Mouse (Mus musculus): Measurements from ENCODE around the gene Rest.
A peak's percentile ranks its signal among the peaks of the same experiment; 100 is the strongest.

Rest gene

GRCm38 (mm10) chr5:77309051-77309906 is 44.0 kb downstream of the Rest start:
- no peak for DNase-seq (ENCODE audit: low read depth, low spot score)

GRCm38 (mm10) chr5:77309924-77310772 is 44.9 kb downstream of the Rest start, which contains the start of the genes Noa1 and Polr2b:
TSS of gene Noa1 (minus strand) at chr5:77310084.
TSS of gene Polr2b (plus strand) at chr5:77310147.
- peak; percentile 97 for DNase-seq (ENCODE audit: low read depth, low spot score)

DNA sequence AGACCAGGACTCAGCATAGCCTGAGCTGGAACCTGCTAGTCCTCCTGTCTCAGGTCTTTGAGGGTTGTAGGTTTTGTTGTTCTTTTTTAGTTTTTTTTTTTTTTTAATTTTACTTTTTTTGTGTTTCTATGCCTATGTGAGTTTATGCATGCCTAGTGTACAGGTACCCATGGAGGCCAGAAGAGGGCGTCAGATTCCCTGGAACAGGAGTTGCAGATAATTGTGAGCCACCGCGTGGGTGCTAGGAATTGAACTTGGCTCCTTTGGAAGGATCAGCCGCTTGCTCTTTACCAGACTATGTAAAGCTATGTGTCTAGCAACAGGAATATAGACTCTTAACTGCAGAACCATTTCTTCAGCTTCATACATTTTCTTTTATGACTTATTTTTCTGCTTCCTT is 48.9 kb downstream of the Rest start:
- no peak for DNase-seq (ENCODE audit: low read depth, low spot score)

DNA sequence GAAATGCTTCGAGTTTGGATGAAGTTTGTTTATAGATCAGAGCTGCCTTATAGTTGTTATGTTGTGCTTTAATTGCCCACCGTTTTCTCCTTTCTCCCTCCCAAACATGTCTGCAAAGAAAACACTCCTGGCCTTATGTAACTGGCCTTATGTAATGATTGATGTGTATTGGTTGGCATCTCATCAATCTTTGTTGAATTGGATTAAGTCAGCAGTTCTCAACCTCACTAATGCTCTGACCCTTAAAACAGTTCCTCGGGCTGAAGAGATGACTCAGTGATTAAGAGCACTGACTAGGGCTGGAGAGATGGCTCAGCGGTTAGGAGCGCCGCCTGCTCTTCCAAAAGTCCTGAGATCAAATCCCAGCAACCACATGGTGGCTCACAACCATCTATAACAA is 49.7 kb downstream of the Rest start:
- DNase-seq (ENCODE audit: low read depth, low spot score) = no peak

DNA sequence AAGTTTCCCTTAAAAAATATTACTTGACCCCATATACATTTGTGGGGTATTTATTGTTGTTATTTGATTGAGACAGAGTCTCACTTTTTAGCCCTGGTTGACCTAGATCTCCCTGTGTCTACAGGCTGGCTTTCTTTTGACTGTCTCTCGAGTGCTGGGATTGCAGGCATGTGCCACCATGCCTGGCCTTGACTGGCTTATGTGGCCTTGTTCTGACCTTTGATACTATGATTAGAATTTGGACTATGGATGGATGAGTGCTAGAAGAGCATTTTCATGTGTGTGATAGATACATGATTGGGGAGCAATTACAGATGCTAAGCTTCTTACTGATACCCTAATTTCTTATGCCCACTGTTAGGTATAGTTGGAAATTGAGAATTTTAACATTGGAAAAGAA is 59.6 kb downstream of the Rest start:
- DNase-seq (ENCODE audit: low read depth, low spot score) = no peak

DNA sequence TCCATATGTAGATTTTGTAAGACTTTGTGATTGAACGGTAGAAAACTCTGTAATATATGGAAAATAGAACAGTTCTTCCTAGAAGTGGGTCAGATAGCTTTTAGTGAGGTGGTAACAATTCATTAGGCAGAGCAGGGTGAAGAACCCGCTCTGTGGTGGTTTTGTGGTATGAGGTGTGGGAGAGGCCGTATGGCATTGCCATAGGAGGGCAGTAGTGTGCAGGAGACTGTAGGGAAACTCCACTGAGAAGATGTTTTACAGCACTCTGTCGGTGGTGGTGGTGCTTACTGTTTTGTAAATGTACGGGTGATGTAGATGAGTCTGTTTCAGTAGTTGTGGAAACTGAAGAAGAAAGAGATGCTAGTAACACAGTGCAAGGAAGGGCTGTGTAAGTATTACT is 64.9 kb downstream of the Rest start:
- no peak for DNase-seq (ENCODE audit: low read depth, low spot score)
